Mouse (Mus musculus): Measurements from ENCODE around the gene Lrig1.

DNA sequence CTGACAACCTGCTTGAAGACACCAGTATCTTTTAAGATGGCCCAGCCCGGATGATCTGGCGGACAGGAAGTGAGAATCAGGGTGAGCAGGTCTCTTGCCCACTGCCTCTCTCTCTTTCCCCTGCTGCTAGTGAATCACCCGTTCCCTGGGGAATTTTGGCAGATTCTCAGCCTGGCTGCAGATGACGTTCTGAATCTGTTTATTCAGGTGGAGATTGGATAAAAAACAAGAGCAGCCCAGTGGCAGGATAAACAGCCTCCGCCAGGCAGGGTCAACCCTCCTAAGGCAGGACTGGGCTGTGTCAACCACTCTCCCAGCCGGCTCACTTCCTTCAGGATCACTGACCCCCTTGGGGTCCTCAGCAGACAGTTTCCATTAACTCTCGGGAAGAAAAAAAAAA is 59.7 kb downstream of the Lrig1 start:
- TF ChIP-seq CTCF (IDR thresholded peaks at IDR 0.05): no peak
- no peak for TF ChIP-seq POLR2A (IDR thresholded peaks at IDR 0.05; ENCODE audit: insufficient read depth, low read depth, low read length)
